Mouse (Mus musculus) heart, adult 18-20 months (tissue): ENCODE results near the gene Arf6. TPM values are rescaled to one million over a fixed set of nuclear protein-coding genes. Genes with fewer than 3 reads are reported as not detected.
"Not testable (repeated sequence)": the region's sequence is repeated elsewhere in the genome, so short reads cannot be mapped to it uniquely, and the experiment has no call there.

Experiments
- DNase-seq, 2 experiments: peaks; one replicate each; pipeline ENCODE4 v3.0.0; 2021 to 2022; ENCODE audit warnings: mixed read lengths in 1 of 2
- total RNA-seq, 2 experiments: library from RNA; stranded (reverse); gene quantifications; 2 replicates each; pipeline ENCODE4 v1.2.3; 2021

Arf6 gene
- total RNA-seq, 2 experiments from 2014 or later = 36.6 to 38.1 TPM

GRCm38 (mm10) chr12:69373850-69374766 lies 2.2 kb downstream of the Arf6 start:
- peak in 1 of 2 experiments; percentile 36 for DNase-seq

DNA sequence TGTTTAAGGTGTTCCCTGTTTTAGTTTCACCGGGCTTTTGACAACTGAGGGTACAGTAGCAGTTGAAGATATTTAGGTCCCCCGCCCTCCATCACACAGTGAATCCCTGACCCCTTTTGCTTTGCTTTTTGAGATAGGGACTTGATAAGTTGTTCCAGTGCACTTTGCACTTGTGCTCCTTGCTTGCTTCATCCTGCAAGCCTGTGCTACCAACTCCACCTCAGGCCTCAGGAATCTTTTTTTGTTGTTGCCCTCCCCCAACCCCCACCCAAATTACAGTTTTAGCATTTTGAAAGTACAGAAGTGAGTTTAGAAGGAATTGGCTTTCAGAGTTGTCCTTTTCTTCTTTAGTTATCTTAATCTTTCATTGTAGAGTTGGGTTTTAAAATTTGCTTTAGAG lies 4.2 kb downstream of the Arf6 start:
- DNase-seq = no peak

GRCm38 (mm10) chr12:69377188-69377587 lies 5.2 kb downstream of the Arf6 start:
- DNase-seq = no peak

DNA sequence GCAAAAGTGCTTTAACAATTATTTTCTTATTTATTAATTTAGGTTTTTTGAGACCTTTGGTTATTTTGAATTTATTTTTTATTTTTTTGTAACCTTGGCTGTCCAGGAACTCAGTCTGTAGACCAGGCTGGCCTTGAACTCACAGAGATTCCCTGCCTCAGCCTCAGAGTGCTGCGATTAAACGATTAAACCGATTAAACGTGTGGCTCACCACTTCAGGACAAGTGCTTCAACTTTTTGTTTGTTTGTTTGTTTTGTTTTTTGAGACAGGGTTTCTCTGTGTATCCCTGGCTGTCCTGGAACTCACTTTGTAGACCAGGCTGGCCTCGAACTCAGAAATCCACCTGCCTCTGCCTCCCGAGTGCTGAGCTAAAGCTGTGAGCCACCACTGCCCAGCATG lies 5.7 kb downstream of the Arf6 start:
- not testable (repeated sequence) for DNase-seq

DNA sequence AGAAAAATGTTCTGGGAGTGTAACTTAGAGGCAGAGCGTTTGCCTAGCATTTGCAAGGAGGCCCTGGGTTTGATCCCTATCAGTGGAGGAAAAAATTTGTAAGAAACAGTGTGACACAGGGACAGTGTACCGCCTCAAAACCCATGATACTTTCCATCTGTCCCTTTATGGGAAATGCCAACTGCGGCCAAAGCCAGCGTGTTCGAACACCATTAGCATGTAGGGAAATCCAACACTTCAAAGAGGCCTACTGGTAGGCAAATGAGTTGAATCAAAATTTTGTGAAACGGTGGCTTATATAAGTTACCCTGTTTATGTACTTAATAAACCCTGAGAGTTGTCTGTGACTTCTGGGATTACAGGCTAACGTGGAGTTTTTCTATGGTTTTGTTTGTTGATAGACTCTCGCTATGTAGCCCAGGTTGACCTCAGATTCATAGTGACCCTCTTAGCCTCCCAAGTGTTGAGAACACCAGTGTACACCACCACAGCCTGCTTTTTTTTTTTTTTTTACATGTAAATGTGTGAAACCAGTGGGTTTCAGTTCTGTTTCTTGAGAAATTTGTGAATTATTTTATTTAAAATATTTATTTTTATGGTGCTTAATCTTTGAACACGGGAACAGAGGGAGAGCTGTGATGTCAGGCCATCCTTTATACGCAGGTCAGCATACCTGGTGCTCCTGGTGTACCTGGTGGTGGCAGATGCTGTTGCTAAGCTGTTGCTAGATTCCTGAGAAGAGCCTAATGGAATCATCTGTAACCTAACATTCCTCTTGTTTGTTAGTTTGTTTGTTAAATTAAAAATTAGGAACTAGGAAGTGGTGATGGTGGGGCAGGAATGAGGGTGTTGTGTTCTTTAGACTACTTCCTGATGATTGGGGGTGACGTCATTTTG lies 6.9 kb downstream of the Arf6 start:
- no peak for DNase-seq

DNA sequence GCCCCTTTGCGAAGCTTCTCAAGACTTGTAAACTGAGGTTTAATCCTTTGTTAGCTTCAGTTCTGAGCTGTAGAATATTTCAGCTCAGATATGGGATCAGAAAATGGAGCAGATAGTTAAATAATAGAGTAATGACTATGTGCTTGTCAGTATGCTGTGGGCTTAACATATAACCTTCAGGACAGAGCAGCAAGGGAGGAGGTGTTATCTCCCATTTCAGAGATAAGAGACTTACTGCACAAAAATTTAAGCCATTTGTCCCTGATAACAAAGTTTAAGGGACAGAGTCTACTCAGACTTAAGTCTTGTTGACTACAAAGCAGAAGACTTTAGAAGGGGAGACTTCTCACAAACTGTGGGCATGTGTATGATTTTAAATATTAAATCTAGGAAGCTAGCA lies 10.9 kb downstream of the Arf6 start:
- no peak for DNase-seq

- DNase-seq = no peak
Measured at GRCm38 (mm10) chr12:69384606-69385005, 12.7 kb downstream of the Arf6 start.

DNA sequence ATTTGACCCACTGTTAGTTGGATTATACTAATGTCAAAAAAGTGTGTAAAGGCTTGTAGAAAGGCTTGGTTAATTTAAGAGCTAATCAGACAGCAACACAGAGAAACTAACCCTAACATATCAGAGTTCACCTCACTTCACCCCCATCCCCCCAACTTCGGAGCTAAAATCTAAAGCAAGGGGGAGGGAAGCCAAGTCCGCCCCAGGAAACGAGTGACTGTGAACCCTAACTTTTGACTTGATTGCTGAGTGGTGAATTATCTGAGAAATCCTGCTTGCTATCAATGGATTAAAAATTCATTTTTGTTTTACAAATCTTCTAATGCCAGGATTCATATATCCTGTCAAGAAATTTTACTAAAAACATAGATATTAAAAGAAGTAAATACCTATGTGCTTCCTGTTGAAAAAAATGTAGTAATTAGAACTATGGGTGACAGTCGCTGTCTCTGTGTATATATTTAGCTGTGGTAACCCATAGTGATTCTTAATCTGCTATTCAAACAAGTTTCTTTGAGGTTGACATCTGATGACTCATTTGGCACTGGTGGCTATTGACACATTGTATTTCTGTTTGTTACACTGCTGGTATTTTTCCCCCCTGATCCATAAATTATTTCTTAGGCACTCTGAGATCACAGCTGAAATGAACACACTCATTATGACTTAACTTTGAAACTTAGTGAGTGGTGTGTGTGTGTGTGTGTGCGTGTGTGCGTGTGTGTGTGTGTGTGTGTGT lies 13.8 kb downstream of the Arf6 start:
- no peak for DNase-seq

DNA sequence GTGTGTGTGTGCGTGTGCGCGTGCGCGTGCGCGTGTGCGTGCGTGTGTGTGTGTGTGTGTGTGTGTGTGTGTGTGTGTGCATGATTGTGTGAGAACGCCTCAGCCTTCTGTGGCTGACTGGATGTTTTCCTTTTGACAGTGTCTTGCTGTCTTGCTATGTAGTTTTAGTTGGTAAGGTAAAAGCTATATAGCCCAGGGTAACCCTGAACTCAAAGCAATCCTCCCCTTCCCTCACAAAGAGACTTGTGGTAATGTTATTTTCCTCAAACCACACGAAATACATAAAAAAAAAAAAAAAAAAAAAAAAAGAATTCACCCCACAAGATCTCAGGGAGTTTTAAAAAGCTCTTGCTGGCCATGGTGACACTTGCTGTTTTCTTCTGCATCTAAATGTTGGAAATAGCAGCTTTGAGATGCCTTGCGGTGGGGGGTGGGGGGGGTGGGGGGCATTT lies 14.4 kb downstream of the Arf6 start:
- DNase-seq = not testable (repeated sequence)

GRCm38 (mm10) chr12:69388321-69388869 lies 16.4 kb downstream of the Arf6 start:
- DNase-seq = no peak

GRCm38 (mm10) chr12:69389273-69389938 lies 17.5 kb downstream of the Arf6 start:
- no peak for DNase-seq

GRCm38 (mm10) chr12:69390000-69390698 lies 18.2 kb downstream of the Arf6 start:
- no peak for DNase-seq

- DNase-seq = no peak
Measured at GRCm38 (mm10) chr12:69393076-69393475, 21.1 kb downstream of the Arf6 start.

GRCm38 (mm10) chr12:69394456-69394855 lies 22.5 kb downstream of the Arf6 start:
- no peak for DNase-seq

DNA sequence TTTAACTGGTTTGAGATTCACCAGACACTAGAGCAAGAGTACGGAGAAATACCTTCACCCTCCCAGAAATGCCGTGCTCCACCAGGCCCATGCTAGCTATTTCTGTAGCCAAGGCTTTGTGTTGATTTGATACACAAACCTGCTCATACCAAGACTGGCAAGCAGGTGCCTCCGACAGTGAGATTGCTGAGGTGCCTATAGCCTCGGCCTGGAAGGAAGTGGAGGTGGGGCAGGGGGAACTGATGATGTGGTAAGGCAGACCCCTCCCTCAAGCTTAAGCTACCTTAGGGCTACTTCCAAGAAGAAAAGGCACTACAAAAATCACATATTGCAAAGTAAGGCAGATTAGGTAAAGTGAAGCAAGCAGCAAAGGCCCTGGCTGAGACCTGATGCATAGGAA lies 28.4 kb downstream of the Arf6 start:
- no peak for DNase-seq

- peak; percentile 17 to 26 for DNase-seq
Measured at GRCm38 (mm10) chr12:69400871-69401286, 28.9 kb downstream of the Arf6 start.

DNA sequence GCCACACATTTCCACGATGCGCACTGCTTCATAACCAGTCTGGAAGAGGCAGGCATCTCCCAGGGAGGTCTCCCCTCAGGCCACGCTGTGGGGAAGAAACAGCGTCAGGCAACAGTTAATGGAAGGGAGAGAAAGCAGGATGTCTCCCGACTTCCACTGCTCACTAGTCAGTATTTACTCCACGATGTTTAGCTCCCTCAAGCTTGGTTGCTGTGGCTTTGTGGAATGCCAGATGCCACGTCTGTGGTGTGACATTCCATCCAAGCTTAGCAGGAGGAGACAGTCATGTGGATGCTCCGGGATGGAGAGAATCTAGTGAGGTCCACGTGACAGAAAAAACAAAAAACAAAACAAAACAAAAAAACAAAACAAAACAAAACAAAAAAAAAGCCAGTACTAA lies 30.1 kb downstream of the Arf6 start:
- no peak for DNase-seq

DNA sequence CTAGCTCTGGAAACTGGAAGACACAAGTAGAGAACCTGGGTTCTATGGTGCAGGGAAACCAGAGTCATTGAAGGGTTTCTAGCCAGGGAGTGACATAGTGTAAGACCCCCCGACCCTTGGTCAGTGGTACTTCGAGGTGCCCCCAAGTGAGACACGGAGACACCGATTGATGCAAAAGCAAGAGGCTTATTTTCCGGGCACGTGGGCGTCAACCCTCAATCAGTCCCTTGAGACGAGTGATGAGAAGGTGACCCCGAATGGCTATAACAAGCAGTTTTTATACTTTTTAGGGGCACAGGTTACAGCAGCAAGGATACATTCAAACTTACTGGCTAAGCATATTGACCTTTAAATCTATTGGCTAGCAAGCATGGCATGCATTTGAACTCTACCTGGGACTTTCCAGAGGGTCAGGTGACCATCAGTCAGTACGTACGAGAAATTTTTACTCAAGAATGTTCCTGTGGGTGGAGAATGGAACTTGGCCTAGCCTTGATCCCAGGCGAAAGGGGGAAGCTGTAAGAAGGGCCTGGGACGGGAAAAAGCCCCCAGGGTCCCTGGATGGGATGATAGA lies 30.7 kb downstream of the Arf6 start:
- no peak for DNase-seq

GRCm38 (mm10) chr12:69410767-69411166 lies 38.8 kb downstream of the Arf6 start:
- no peak for DNase-seq

DNA sequence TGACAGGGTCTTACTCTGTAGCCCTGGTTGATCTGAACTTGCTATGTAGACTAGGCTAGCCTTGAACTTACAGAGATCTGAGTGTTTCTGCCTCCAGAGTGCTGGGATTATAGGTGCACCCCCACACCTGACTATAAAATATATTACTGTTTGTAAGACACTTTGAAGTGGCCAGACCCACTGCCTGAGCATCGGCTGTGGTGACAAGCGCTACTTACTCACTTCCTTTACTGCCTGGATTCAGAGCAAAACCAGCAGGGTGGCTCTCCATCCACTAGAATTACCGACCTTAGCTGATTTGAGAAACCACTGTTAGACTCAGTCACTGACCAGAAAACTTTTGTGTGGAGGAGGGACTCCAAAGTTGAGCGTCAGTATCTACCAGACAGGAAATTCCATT lies 40.0 kb downstream of the Arf6 start:
- no peak for DNase-seq
